Mouse (Mus musculus): ENCODE measurements around the gene C130050O18Rik. TPM values are rescaled to one million over a fixed set of nuclear protein-coding genes. Genes with fewer than 3 reads are reported as not detected.
"Not testable (repeated sequence)": the region's sequence is repeated elsewhere in the genome, so short reads cannot be mapped to it uniquely, and the experiment has no call there.

C130050O18Rik gene
- polyA plus RNA-seq, 2 experiments, result 0.93 to 1.3 TPM

- TF ChIP-seq EP300 (IDR thresholded peaks at IDR 0.05; ENCODE audit: low read depth), result peak; percentile 88
- no peak for TF ChIP-seq CTCF (IDR thresholded peaks at IDR 0.05; ENCODE audit: low read depth)
- Histone ChIP-seq H3K4me3 (ENCODE audit: insufficient read depth in 1 of 2, low read depth in 2 of 2, low read length in 2 of 2) (peak overlapping the region; percentile 67 to 70), H3K4me2 (ENCODE audit: low read depth) (peak overlapping the region; percentile 76), H3K9ac (replicated peaks) (peak overlapping the region; percentile 96), H3K9me3 (ENCODE audit: control insufficient read depth, low read length) (no peaks in the 10 kb centered on the region), H3K27me3 (ENCODE audit: control insufficient read depth, insufficient read depth, low read length) (no peaks in the 10 kb centered on the region), H3K36me3 (replicated peaks; ENCODE audit: control insufficient read depth, insufficient read depth, low read depth) (peaks cover 41% of the 10 kb centered on the region), H3K27ac (peak overlapping the region; percentile 100), H3K4me1 (replicated peaks; ENCODE audit: control insufficient read depth in 2 of 2, insufficient read depth in 2 of 2, low read length in 1 of 2) (peaks cover 63 to 72% of the 10 kb centered on the region in 2 experiments)
- DNase-seq (ENCODE audit: low read depth in 3 of 3, low spot score in 3 of 3) (peak; percentile 77 to 85 (median 80)), ATAC-seq (ENCODE audit: insufficient read depth) (peak; percentile 76)
- 30% methylated on average over 17 of the region's 17 CpGs for WGBS (ENCODE audit: insufficient replicate concordance)
These were observed 16.1 kb upstream of the C130050O18Rik start for GRCm38 (mm10) chr5:139388694-139389675.

DNA sequence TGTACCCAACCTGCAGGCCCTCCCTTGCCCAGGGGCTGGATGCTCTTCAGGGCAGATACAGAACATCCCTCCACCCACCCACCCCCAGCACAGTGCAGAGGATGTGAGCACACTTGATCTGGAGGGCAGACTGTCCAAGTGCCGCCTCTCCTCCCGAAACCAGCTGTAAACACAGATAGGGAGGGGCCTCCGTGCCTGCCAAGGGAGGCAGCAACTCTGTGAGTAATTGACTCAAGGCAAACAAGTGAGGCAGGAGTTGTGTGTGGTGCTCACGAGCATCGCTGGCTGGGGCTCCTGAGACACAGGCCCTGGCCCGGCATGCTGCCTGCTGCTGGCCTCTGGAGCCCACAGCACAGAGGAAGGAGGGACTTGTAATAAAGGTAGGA is 15.4 kb upstream of the C130050O18Rik start:
- peak; percentile 85 to 89 (median 87) for DNase-seq (ENCODE audit: low read depth in 3 of 3, low spot score in 3 of 3)
- ATAC-seq (ENCODE audit: insufficient read depth), result peak; percentile 83
- peaks cover 47% of the 10 kb centered on the region for H3K36me3 ChIP-seq (replicated peaks; ENCODE audit: control insufficient read depth, insufficient read depth, low read depth)
- H3K9me3 ChIP-seq (ENCODE audit: control insufficient read depth, low read length), result no peaks in the 10 kb centered on the region
- H3K4me1 ChIP-seq (replicated peaks; ENCODE audit: control insufficient read depth in 2 of 2, insufficient read depth in 2 of 2, low read length in 1 of 2), result peaks cover 63 to 72% of the 10 kb centered on the region in 2 experiments
- H3K27ac ChIP-seq, result peak overlapping the region; percentile 100
- H3K4me2 ChIP-seq (ENCODE audit: low read depth), result peak overlapping the region; percentile 76
- peak overlapping the region; percentile 67 to 70 for H3K4me3 ChIP-seq (ENCODE audit: insufficient read depth in 1 of 2, low read depth in 2 of 2, low read length in 2 of 2)
- TF ChIP-seq CTCF (IDR thresholded peaks at IDR 0.05; ENCODE audit: low read depth) (no peak; the same call in 1 of the 2 replicates), EP300 (IDR thresholded peaks at IDR 0.05; ENCODE audit: low read depth) (peak; percentile 80)
- no peaks in the 10 kb centered on the region for H3K27me3 ChIP-seq (ENCODE audit: control insufficient read depth, insufficient read depth, low read length)
- WGBS (ENCODE audit: insufficient replicate concordance), result 2% methylated on average over 6 of the region's 6 CpGs
- H3K9ac ChIP-seq (replicated peaks), result peak overlapping the region; percentile 96

- peaks cover 60 to 70% of the 10 kb centered on the region in 2 experiments for H3K4me1 ChIP-seq (replicated peaks; ENCODE audit: control insufficient read depth in 2 of 2, insufficient read depth in 2 of 2, low read length in 1 of 2)
- DNase-seq (ENCODE audit: low read depth in 3 of 3, low spot score in 3 of 3), result peak in 1 of 3 experiments; percentile 58
- peak overlapping the region; percentile 70 to 71 for H3K4me3 ChIP-seq (ENCODE audit: insufficient read depth in 1 of 2, low read depth in 2 of 2, low read length in 2 of 2)
- peak; percentile 21 for ATAC-seq (ENCODE audit: insufficient read depth)
- peak overlapping the region; percentile 100 for H3K27ac ChIP-seq
- H3K4me2 ChIP-seq (ENCODE audit: low read depth), result peak overlapping the region; percentile 76
- H3K9ac ChIP-seq (replicated peaks), result peak overlapping the region; percentile 96
- H3K27me3 ChIP-seq (ENCODE audit: control insufficient read depth, insufficient read depth, low read length); H3K9me3 ChIP-seq (ENCODE audit: control insufficient read depth, low read length): not testable (repeated sequence)
- peaks cover 50% of the 10 kb centered on the region for H3K36me3 ChIP-seq (replicated peaks; ENCODE audit: control insufficient read depth, insufficient read depth, low read depth)
- WGBS (ENCODE audit: insufficient replicate concordance), result 28% methylated on average over 5 of the region's 5 CpGs
- TF ChIP-seq EP300 (IDR thresholded peaks at IDR 0.05; ENCODE audit: low read depth), result peak; percentile 38
These were observed 14.6 kb upstream of the C130050O18Rik start for GRCm38 (mm10) chr5:139390324-139391119.

DNA sequence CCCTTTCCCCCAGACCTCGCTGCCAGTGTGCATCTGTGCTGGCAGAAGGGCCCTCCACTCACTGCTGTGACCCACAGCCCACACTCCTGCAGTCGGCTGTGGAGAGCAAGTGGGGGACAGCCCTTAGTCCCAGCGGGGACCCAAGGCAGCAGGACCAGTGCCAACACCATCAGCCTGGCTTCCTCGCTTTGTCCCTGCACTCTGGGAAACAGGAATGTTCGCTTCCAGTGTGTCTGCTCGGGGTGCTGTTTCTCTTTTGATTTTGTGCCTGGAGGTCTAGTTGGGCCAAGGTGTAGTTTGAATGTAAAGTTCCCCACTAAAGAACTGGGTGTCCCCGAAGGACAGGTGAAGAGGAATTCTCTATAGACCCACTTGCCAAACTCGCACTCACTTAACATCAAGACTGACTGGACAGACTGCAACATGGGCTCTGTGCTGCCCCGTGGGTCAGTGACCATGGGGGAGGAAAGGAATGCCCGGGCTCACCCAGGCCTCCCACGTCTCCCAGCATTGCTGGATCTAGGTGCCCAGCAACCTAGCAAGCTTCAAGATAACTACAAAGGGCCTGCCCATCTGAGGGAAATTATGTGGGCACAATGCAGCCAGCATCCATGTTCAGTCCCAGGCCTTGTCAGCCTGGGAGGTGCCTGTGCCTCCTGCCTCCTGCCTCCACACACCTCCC is 13.6 kb upstream of the C130050O18Rik start:
- Histone ChIP-seq H3K27me3 (ENCODE audit: control insufficient read depth, insufficient read depth, low read length) (no peaks in the 10 kb centered on the region), H3K4me1 (replicated peaks; ENCODE audit: control insufficient read depth in 2 of 2, insufficient read depth in 2 of 2, low read length in 1 of 2) (peaks cover 51 to 63% of the 10 kb centered on the region in 2 experiments), H3K9me3 (ENCODE audit: control insufficient read depth, low read length) (no peaks in the 10 kb centered on the region), H3K4me3 (ENCODE audit: insufficient read depth in 1 of 2, low read depth in 2 of 2, low read length in 2 of 2) (peak overlapping the region; percentile 70 to 71), H3K9ac (replicated peaks) (peak overlapping the region; percentile 96), H3K36me3 (replicated peaks; ENCODE audit: control insufficient read depth, insufficient read depth, low read depth) (peaks cover 45% of the 10 kb centered on the region), H3K27ac (peak overlapping the region; percentile 100), H3K4me2 (ENCODE audit: low read depth) (peak overlapping the region; percentile 76)
- no peak for TF ChIP-seq EP300 (IDR thresholded peaks at IDR 0.05; ENCODE audit: low read depth)
- TF ChIP-seq CTCF (IDR thresholded peaks at IDR 0.05; ENCODE audit: low read depth), result no peak
- DNase-seq (ENCODE audit: low read depth in 3 of 3, low spot score in 3 of 3) (no peak), ATAC-seq (ENCODE audit: insufficient read depth) (no peak)
- WGBS (ENCODE audit: insufficient replicate concordance), result 81% methylated on average over 11 of the region's 11 CpGs

All from liver, embryonic 14.5 days (tissue).